Mouse (Mus musculus): ENCODE data around the gene Sema4a. TPM values are rescaled to one million over a fixed set of nuclear protein-coding genes. Genes with fewer than 3 reads are reported as not detected.
A peak's percentile ranks its signal among the peaks of the same experiment; 100 is the strongest.
"Not testable (repeated sequence)": the region's sequence is repeated elsewhere in the genome, so short reads cannot be mapped to it uniquely, and the experiment has no call there.

The Sema4a gene
- total RNA-seq, 2 experiments from 2014 or later = 68.7 to 71.2 TPM

DNA sequence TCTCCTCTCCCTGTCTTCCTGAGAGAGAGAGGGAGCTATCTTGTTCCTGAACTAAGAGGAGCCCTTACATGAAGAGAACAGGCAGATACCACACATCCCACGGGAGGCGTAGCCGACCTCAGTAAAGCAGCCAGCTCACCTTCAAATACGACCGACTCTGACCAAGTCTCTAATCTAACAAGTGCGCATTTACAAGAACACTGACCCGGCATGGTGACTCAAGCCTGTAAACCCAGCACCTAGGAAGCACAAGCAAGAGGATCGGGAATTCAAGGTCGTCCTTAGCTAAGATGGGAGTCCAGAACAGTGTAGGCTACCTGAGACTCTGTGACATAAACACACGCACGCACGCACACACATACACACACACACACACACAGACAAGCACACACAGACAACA lies 18.5 kb downstream of the Sema4a start:
- no peak for DNase-seq (ENCODE audit: extremely low spot score in 1 of 2, low spot score in 2 of 2)
- no peak for TF ChIP-seq CTCF (IDR thresholded peaks at IDR 0.05)
- intact Hi-C loops (cut with DNase I) = no loop called here
- Histone ChIP-seq H3K4me3 (no peak overlapping the region), H3K27ac (no peak overlapping the region)

DNA sequence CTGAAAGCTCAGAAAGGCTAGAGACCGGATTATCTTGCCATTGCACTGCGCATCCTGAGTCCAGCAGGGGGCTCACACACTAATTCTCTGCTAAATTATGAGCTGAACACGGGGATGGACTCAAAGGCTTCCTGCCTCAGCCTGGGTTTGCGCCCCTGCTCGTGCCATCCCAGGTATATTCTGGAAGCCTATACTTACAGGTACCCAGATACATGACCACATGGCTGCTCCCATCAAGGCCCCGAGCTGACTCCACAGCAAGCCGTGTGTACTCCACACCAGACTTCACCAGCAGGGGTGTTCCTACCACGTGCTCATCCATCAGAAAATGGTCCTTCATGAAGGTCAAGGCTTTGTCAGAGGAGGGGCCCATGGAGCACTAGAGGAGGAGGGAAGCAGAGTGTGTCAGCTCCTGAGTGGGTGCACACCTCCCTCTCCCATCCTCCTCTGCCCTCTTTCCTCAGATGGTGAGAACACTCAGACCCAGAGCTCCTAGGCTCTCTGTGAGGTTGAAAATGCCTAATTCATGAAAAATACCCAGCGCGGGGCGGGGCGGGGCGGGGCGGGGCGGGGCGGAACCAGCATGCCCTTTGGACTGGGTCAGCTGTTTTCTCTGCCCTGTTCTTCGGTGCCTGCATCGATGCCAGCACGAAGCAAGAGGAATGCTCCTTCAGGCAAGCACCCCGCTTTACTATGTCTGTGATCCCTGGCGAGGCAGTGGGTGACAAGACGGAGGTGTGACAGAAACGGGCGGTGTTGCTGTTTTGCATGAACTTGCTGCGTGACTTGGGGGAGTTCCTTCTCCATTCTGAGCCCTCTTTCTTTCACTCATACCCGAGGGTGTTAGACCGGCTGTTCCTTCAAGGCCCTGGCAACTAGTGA lies 20.2 kb downstream of the Sema4a start:
- DNase-seq (ENCODE audit: extremely low spot score in 1 of 2, low spot score in 2 of 2) = peak in 1 of 2 experiments; percentile 37
- no peak overlapping the region for H3K4me3 ChIP-seq
- TF ChIP-seq CTCF (IDR thresholded peaks at IDR 0.05) = peak; percentile 59
- intact Hi-C loops (cut with DNase I) = loop anchor here (2.0 kb wide), 1 partner anchor 18 kb away; no protein-coding TSS in a partner anchor
- H3K27ac ChIP-seq = 0 out of 2 replicates have a peak overlapping the region, but pooled peaks have one; percentile 30

DNA sequence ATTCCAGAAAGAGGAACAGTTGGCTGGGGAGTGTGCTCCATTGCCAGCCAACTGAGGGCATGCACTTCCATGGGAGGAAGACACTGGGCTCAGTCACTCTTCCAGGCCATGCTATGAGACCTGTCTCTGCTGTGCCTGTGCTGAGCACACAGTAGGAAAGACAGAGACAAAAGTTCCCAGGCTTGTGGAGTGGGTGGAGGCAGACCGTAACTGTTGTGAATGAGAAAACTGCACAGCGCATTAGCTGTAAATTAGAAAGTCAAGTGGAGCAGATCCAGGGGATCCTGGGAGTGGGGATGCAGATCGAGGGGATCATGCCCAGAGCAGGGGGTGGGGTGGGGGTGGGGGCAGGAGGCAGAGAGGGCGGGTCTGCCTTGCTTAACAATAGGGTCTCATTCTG lies 21.4 kb downstream of the Sema4a start:
- intact Hi-C loops (cut with DNase I) = no loop called here
- no peak for TF ChIP-seq CTCF (IDR thresholded peaks at IDR 0.05)
- H3K4me3 ChIP-seq = no peak overlapping the region
- no peak overlapping the region for H3K27ac ChIP-seq
- DNase-seq (ENCODE audit: extremely low spot score in 1 of 2, low spot score in 2 of 2) = no peak

DNA sequence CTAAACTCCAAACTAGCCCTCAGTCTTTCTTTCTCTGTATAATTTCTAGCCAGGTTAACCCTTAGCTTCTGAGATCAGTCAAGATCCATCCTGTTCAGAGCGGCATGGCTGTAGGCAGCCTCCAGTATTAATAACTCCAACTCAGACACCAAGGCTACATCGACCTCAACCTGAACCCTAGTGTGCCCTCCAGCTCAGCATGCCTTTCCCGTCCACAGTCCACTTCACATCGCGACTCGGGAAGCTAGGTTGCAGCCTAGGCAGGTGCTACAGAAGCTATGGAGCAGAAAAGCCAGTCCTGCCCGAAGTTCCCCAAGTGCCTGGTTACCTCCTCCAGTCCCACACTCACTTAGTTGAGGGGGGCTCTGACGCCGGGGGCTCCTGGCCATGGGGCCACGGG lies 23.5 kb downstream of the Sema4a start:
- H3K4me3 ChIP-seq = no peak overlapping the region
- peak overlapping the region; percentile 79; the same call in 1 of the 2 replicates for H3K27ac ChIP-seq
- TF ChIP-seq CTCF (IDR thresholded peaks at IDR 0.05) = no peak
- DNase-seq (ENCODE audit: extremely low spot score in 1 of 2, low spot score in 2 of 2) = no peak
- intact Hi-C loops (cut with DNase I) = no loop called here

DNA sequence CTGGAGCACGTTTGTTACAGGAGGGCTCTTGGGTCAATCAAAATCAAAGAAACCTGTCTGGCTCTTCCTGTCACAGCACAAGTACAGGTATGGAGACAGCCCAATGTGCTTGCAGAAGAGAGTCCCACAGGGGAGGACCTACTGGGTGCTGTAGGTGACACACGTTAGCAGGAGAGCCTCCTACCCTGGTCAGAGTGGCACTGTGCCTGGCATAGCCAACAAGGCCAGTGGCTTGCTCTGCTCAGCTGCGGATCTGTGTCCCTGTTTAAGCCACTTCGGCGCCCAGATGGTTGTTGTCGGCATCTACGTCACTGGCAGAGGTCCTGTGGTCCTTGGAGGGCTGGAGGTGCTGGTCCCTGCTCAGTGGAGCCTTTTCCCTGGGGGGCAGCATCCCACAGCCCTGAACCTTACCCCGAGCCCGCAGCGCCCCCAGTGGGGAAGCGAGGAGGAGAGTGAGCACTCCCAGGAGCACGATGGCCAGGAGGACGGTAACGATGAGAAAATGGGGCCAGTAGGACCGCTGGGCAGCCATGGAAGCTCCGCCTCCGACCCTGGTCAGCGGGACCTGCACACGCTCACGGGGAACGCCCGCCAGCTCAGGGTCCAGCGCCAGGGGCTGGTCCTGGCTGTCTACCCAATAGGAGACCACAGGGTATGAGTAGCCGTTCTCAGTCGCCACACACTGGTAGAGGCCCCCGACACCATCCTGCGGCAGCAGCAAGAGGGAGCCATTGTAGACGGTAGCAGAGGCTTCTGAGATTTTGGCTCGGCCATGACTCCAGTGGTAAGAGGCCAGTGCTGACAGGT lies 24.4 kb downstream of the Sema4a start:
- TF ChIP-seq CTCF (IDR thresholded peaks at IDR 0.05) = peak; percentile 56
- peak overlapping the region; percentile 79 for H3K27ac ChIP-seq
- peak; percentile 57 to 61 for DNase-seq (ENCODE audit: extremely low spot score in 1 of 2, low spot score in 2 of 2)
- peak overlapping the region; percentile 17; the same call in 1 of the 2 replicates for H3K4me3 ChIP-seq
- intact Hi-C loops (cut with DNase I) = loop anchor here (1.0 kb wide), 1 partner anchor 26 kb away; the partner anchor contains the start of gene Pmf1

DNA sequence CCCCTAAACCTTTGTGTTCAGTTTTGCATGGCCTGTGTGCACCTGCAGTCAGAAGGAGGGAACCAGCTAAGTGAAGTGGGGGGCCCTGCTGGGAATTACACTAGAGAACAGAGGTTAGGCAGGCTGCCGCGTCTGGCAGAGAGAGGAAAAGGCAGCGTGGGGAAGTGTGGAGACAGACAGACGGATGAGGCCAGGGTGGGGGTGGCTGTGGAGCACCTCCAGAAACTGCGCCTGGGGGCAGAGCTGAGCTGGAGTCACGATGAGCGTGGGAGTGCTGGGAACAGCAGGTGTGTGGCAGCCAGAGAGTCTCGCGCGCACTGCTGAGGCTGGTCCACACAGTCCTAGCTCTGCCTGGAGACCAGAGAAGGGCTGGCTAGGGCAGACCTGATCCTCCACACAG lies 25.5 kb downstream of the Sema4a start:
- H3K27ac ChIP-seq = peak overlapping the region; percentile 79
- H3K4me3 ChIP-seq = no peak overlapping the region
- TF ChIP-seq CTCF (IDR thresholded peaks at IDR 0.05) = no peak; the same call in 1 of the 2 replicates
- intact Hi-C loops (cut with DNase I) = no loop called here
- DNase-seq (ENCODE audit: extremely low spot score in 1 of 2, low spot score in 2 of 2) = peak; percentile 84 to 86

DNA sequence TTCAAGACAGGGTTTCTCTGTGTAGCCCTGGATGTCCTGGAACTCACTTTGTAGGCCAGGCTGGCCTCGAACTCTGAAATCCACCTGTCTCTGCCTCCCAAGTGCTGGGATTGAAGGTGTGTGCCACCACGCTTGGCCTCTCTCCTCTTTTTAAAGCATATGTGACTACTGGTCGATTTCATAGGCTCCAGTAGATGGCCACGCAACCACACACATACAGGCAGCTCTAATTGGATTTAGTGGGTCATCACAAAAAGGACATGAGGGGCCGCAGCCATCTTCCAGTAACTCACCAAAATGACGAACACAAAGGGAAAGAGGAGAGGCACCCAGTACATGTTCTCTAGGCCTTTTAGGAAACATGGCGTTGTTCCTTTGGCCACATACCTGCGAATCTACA lies 32.3 kb downstream of the Sema4a start:
- H3K27ac ChIP-seq; DNase-seq (ENCODE audit: extremely low spot score in 1 of 2, low spot score in 2 of 2); H3K4me3 ChIP-seq: not testable (repeated sequence)
- intact Hi-C loops (cut with DNase I) = loop anchor here (5.0 kb wide), 1 partner anchor 39 kb away; no protein-coding TSS in a partner anchor

DNA sequence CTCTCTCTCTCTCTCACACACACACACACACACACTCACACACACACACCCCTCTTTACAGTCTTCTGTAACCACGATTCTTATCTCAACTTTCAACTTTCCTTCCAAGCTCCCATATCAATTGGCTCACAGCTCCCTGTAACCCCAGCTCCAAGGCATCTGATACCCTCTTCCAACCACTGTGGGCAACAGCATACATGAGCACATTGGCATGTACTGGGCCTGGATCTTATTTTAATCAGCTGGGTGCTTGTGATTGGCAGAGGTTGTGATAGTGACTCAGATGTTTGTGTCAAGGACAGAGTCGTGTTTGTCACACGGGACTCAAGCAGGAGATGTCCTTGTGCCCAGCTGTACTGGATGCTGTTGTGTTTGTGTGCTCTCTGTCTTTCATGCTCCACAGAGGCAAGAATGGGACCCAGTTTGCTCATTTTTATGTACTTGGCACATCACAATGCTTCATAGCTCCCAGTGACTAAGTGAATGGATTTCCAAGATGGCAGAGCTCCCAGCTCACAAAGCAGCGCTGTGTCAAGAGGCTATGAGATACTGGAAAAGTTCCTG lies 33.6 kb downstream of the Sema4a start:
- intact Hi-C loops (cut with DNase I) = loop anchor here (5.0 kb wide), 1 partner anchor 40 kb away; no protein-coding TSS in a partner anchor
- Histone ChIP-seq H3K4me3 (no peak overlapping the region), H3K27ac (no peak overlapping the region)
- DNase-seq (ENCODE audit: extremely low spot score in 1 of 2, low spot score in 2 of 2) = no peak
- no peak for TF ChIP-seq CTCF (IDR thresholded peaks at IDR 0.05)

DNA sequence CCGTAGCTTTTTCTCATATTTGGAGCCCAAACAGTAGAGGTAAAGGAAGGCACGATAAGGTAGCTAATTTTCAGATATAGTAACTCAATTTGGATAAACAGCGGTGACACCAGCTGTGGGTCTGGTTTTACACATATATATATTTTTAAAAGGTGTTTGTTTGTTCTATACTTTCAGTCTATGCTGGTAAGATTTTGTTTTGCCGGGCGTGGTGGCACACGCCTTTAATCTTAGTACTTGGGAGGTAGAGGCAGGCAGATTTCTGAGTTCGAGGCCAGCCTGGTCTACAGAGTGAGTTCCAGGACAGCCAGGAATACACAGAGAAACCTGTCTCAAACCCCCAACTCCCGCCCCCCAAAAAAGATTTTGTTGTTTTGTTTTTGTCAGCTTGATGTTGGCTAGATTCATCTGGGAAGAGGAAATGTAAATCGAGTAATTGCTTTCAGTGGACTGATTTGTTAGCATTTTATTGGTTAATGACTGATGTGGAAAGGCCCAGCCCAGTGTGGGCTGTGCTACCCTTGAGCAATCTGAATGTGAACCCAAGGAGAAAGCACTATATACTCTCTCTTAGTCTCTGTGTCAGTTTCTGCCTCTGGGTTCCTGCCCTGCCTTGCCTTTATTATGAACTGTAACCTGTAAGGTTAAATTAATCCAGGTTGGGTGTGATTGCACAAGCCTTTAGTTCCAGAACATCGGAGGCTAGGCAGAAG lies 35.1 kb downstream of the Sema4a start:
- H3K27ac ChIP-seq = peak overlapping the region; percentile 42; the same call in 1 of the 2 replicates
- no peak overlapping the region; the same call in 1 of the 2 replicates for H3K4me3 ChIP-seq
- DNase-seq (ENCODE audit: extremely low spot score in 1 of 2, low spot score in 2 of 2) = no peak
- intact Hi-C loops (cut with DNase I) = loop anchor here (2.0 to 5.0 kb wide), 2 partner anchors 15 to 41 kb away; partner anchors contain the start of gene Pmf1
- no peak for TF ChIP-seq CTCF (IDR thresholded peaks at IDR 0.05)

DNA sequence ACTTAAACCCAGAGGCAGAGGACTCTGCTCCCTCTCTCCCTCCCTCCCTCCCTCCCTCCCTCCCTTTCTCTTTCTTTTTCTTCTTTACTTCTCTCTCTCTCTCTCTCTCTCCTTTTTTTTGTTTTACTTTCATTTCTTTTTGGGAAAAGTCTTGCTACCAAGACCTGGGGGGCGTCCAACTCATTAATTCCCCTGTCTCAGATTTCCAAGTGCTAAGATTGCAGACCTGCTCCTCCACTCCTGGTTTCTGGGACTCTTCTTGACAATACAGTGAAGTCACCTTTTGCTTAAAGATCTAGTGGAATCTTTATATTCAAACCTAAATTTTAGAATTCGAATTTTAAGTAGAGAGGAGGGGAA lies 35.7 kb downstream of the Sema4a start:
- H3K4me3 ChIP-seq = peak overlapping the region; percentile 81
- DNase-seq (ENCODE audit: extremely low spot score in 1 of 2, low spot score in 2 of 2) = no peak
- intact Hi-C loops (cut with DNase I) = loop anchor here (2.0 to 5.0 kb wide), 2 partner anchors 15 to 42 kb away; partner anchors contain the start of gene Pmf1
- no peak for TF ChIP-seq CTCF (IDR thresholded peaks at IDR 0.05)
- H3K27ac ChIP-seq = peak overlapping the region; percentile 42; the same call in 1 of the 2 replicates
